Mouse (Mus musculus) liver, postnatal 0 days (tissue): ENCODE data around the gene Polr3k. TPM values are rescaled to one million over a fixed set of nuclear protein-coding genes. Genes with fewer than 3 reads are reported as not detected.

Experiments
- ATAC-seq: fragments of 200-750 bp; cut with Nextera tagmentation; 2 replicates; pipeline ENCODE4 v1.8.0; 2017; ENCODE audit warnings: mild to moderate bottlenecking, moderate library complexity
- DNase-seq: peaks from one replicate; pipeline ENCODE4 v3.0.0-alpha.2; 2016
- H3K27ac ChIP-seq: fragments of 300-500 bp; sonication (generic); 2 replicates; pipeline ENCODE4 v1.5.1; 2014; ENCODE audit warnings: antibody characterized with exemption, moderate library complexity, mild to moderate bottlenecking, low read depth
- H3K27me3 ChIP-seq: fragments of 300-500 bp; sonication (generic); 2 replicates; pipeline ENCODE4 v1.6.1; 2014; ENCODE audit warnings: low read length, control low read depth, mixed read lengths; ENCODE audit not compliant: insufficient read depth
- H3K36me3 ChIP-seq: fragments of 300-500 bp; sonication (generic); replicated peaks from 2 replicates; pipeline ENCODE4 v1.6.1; 2014; ENCODE audit warnings: mild to moderate bottlenecking, control low read depth, low read length, moderate library complexity, mixed read lengths; ENCODE audit not compliant: insufficient read depth
- H3K4me1 ChIP-seq: fragments of 300-500 bp; sonication (generic); 2 replicates; pipeline ENCODE4 v1.6.1; 2014; ENCODE audit warnings: antibody characterized with exemption, mild to moderate bottlenecking, control low read depth; ENCODE audit not compliant: insufficient read depth
- H3K4me2 ChIP-seq: fragments of 300-500 bp; sonication (generic); 2 replicates; pipeline ENCODE4 v1.6.1; 2014; ENCODE audit warnings: low read depth, mild to moderate bottlenecking, low read length, moderate library complexity, mixed read lengths
- H3K4me3 ChIP-seq: fragments of 300-500 bp; sonication (generic); 2 replicates; pipeline ENCODE4 v1.5.1; 2014; ENCODE audit warnings: low read depth, low read length
- H3K9ac ChIP-seq: fragments of 300-500 bp; sonication (generic); replicated peaks from 2 replicates; pipeline ENCODE4 v1.6.1; 2014; ENCODE audit warnings: mild to moderate bottlenecking, moderate library complexity
- H3K9me3 ChIP-seq: fragments of 300-500 bp; sonication (generic); 2 replicates; pipeline ENCODE4 v1.6.1; 2016; ENCODE audit warnings: mild to moderate bottlenecking, control low read depth, low read length, mixed read lengths
- CTCF ChIP-seq: sonication (generic); IDR thresholded peaks from 2 replicates; pipeline ENCODE4 v1.5.1; 2016; ENCODE audit warnings: antibody characterized with exemption, low read depth
- EP300 ChIP-seq: IDR thresholded peaks from 2 replicates; pipeline ENCODE4 v1.6.1; 2016; ENCODE audit warnings: antibody characterized with exemption, low read depth, mild to moderate bottlenecking
- WGBS: fragments of 180-500 bp; shearing (Covaris S2); extraction: QIAGEN DNeasy Blood & Tissue Kit; methylation state at CpG from one replicate; pipeline ENCODE4 v1.1.7; 2014; ENCODE audit not compliant: insufficient replicate concordance; 5-methylcytosine and 5-hydroxymethylcytosine counted together
- polyA plus RNA-seq: library from polyadenylated mRNA; unstranded; fragments of >200 nt; fragmentation: Nextera tagmentation; extraction: Ambion mirVana; gene quantifications from 2 replicates; pipeline ENCODE4 v1.2.1, GENCODE M21; 2015

The Polr3k gene
- 15.5 and 15.6 TPM in 2 replicates for polyA plus RNA-seq

DNA sequence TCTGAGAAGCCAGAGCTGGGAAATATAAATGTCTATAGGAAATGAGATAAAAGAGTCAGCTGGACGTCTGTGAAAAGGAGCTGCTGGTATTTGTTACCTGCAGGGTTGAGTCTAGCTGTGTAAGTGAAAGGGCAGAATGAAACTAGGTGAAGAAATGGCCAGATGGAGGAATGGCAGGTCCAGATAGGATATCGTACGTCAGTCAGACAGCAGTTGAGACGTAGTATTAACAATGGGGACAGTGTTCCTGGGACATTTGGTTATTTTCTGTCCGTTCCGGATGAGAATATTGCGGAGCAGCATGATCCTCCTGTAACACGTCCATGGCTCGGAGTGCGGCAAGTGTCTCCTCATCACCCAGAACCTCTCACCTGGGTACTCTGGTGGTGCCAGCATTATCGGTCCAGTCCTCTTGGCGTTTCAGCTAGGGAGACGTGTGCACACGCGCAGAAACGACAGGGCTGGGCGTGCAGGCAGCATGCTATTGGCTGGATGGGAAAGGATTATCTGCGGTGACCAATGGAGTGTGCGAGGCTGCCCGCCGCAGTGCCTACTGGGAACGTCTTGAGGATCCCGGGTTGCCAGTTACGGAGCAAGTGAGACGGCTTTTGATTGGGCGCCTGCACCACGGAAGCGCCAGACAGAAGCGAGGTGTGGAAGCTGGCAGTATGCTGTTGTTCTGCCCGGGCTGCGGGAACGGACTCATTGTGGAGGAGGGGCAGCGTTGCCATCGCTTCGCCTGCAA is at the start of gene Polr3k:
Gene Polr3k, plus strand, starts transcription at position 547 of the 745 bp plus-strand sequence.
- H3K4me2 ChIP-seq: peak within 1 kb of the TSS; percentile 97
- H3K36me3 ChIP-seq: 0 out of 2 replicates have a peak, but pooled peaks cover 7% of the 10 kb centered on the region
- H3K9me3 ChIP-seq: no peaks in the 10 kb centered on the region
- H3K27ac ChIP-seq: peak within 1 kb of the TSS; percentile 70
- TF ChIP-seq EP300 (peak; percentile 42; the same call in 1 of the 2 replicates), CTCF (no peak; the same call in 1 of the 2 replicates)
- peak within 1 kb of the TSS; percentile 86 for H3K4me3 ChIP-seq
- no peaks in the 10 kb centered on the region for H3K27me3 ChIP-seq
- H3K4me1 ChIP-seq: peaks cover 15% of the 10 kb centered on the region
- peak; percentile 100 for ATAC-seq
- peak; percentile 93 for DNase-seq
- peak within 1 kb of the TSS; percentile 85 for H3K9ac ChIP-seq
- under 1% methylated on average over 35 of the region's 35 CpGs for WGBS

GRCm38 (mm10) chr2:181829032-181829650 is 35.0 kb upstream of the Polr3k start:
- Histone ChIP-seq H3K9me3 (no peaks in the 10 kb centered on the region), H3K4me1 (peaks cover 4% of the 10 kb centered on the region; the same call in 1 of the 2 replicates), H3K4me3 (no peak overlapping the region), H3K9ac (no peak overlapping the region), H3K27me3 (no peaks in the 10 kb centered on the region), H3K4me2 (no peak overlapping the region), H3K27ac (no peak overlapping the region), H3K36me3 (no peaks in the 10 kb centered on the region)
- ATAC-seq: peak; percentile 77
- DNase-seq: no peak
- WGBS: 39% methylated on average over 2 of the region's 2 CpGs
- TF ChIP-seq EP300 (peak; percentile 47; the same call in 1 of the 2 replicates), CTCF (no peak)

- Histone ChIP-seq H3K27ac (no peak overlapping the region), H3K9me3 (no peaks in the 10 kb centered on the region), H3K4me2 (no peak overlapping the region), H3K36me3 (no peaks in the 10 kb centered on the region), H3K9ac (no peak overlapping the region), H3K4me3 (no peak overlapping the region), H3K4me1 (peaks cover 9% of the 10 kb centered on the region), H3K27me3 (no peaks in the 10 kb centered on the region)
- TF ChIP-seq EP300: no peak
- no peak for TF ChIP-seq CTCF
- 70% methylated on average over 2 of the region's 2 CpGs for whole genome bisulfite sequencing
- ATAC-seq: no peak
- DNase-seq: no peak
Observed at GRCm38 (mm10) chr2:181832745-181833144, 31.4 kb upstream of the Polr3k start.

- peak; percentile 92 for DNase-seq
- peaks cover 5% of the 10 kb centered on the region for H3K36me3 ChIP-seq
- WGBS: 0% methylated on average over 35 of the region's 35 CpGs
Observed at GRCm38 (mm10) chr2:181837372-181838292, 26.5 kb upstream of the Polr3k start, which contains the start of gene Pcmtd2. Gene Pcmtd2, plus strand, starts transcription at chr2:181837854.

GRCm38 (mm10) chr2:181838293-181838680 is 25.9 kb upstream of the Polr3k start:
- WGBS: 10% methylated on average over 3 of the region's 3 CpGs
- no peak for DNase-seq
- Histone ChIP-seq H3K4me1 (peaks cover 14% of the 10 kb centered on the region), H3K4me3 (peak overlapping the region; percentile 82), H3K36me3 (peaks cover 7% of the 10 kb centered on the region), H3K4me2 (peak overlapping the region; percentile 84), H3K9ac (peak overlapping the region; percentile 92), H3K27ac (peak overlapping the region; percentile 91), H3K9me3 (no peaks in the 10 kb centered on the region), H3K27me3 (no peaks in the 10 kb centered on the region)
- ATAC-seq: peak; percentile 12; the same call in 1 of the 2 replicates
- TF ChIP-seq CTCF (no peak), EP300 (no peak)

More at GRCm38 (mm10) chr2:181837372-181838292, 26.5 kb upstream of the Polr3k start, which contains the start of gene Pcmtd2:
- H3K9me3 ChIP-seq: no peaks in the 10 kb centered on the region
- ATAC-seq: peak; percentile 99
- peak within 1 kb of the TSS; percentile 91 for H3K27ac ChIP-seq
- TF ChIP-seq EP300: no peak
- TF ChIP-seq CTCF: no peak
- H3K4me2 ChIP-seq: peak within 1 kb of the TSS; percentile 84
- H3K4me1 ChIP-seq: peaks cover 14% of the 10 kb centered on the region
- peak within 1 kb of the TSS; percentile 92 for H3K9ac ChIP-seq
- no peaks in the 10 kb centered on the region for H3K27me3 ChIP-seq
- peak within 1 kb of the TSS; percentile 82 for H3K4me3 ChIP-seq
